13 mouse cellular contexts compared by ENCODE assay signal in the genomic region with DNA sequence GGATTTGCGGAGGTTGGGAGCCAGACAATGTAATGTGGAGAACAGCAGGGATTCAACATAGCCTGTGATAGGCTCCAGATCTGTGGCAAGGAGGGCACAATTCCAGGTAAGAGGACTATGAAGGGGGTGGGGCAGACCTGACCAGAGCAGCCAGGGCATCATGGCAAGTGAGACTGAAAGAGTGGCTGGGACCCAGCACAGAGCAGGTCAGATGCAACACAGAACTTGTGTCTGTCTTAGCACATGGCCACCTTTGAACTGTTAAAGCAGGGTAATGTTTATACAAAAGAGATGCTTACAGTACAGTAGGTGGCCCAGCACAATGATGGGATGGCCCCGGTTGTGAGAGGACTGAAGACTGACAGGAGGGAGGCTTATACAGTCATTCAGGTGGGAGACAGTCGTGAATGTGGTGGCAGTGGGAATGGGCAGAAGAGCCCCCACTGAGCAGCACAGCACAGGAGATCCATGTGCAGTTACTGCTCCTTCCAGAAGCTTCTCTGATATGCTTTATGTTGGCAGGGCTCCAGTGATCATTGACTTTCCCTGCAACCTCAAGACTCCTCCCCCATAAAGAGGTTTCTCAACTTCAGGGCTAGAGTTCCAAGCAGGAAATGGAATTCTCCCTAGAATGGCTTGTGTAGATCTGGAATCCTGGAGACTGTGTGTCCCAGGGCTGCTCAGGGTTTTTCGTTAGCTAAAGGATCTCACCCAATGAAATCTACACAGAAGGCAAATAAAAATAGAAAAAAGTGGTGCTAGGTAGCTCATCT. TPM values are rescaled to one million over a fixed set of nuclear protein-coding genes. Genes with fewer than 3 reads are reported as not detected.
A peak's percentile ranks its signal among the peaks of the same experiment; 100 is the strongest.
DNase-seq lines count a peak whose midpoint lies in the region; ATAC-seq and TF ChIP-seq lines count a peak whose summit lies in the region.
"Had no signal": no experiment of that assay in that cellular context is flagged by ENCODE, and none has a peak within 500 bp of the region (broad histone marks: within the 10 kb centered on the region; RNA-seq: fewer than 3 reads in every experiment).

No protein-coding gene starts in this region.

- no peak for DNase-seq in heart, postnatal 36 days
- peak; percentile 74 for DNase-seq in kidney, postnatal 0 days (ENCODE audit: low spot score)
- peak; percentile 30 for DNase-seq in lung, postnatal 25 days (ENCODE audit: low spot score)
- DNase-seq in cerebellum, postnatal 4 days (ENCODE audit: low spot score in 2 of 2), result no peak
- DNase-seq: cerebellum, adult 18-20 months; gastrocnemius, postnatal 36 days; thymus, adult 18-20 months had no signal

- H3K27ac ChIP-seq in heart, embryonic 11.5 days (ENCODE audit: low read depth, low read length), result peak overlapping the region; percentile 29; the same call in 1 of the 2 replicates
- no peak overlapping the region for H3K27ac ChIP-seq in liver, embryonic 16.5 days (ENCODE audit: low read length)
- H3K27ac ChIP-seq in liver, embryonic 12.5 days, result no peak overlapping the region
- no peak overlapping the region for H3K27ac ChIP-seq in kidney, postnatal 0 days
- H3K27ac ChIP-seq: forebrain, embryonic 15.5 days had no signal

- no peaks in the 10 kb centered on the region for H3K9me3 ChIP-seq in heart, embryonic 11.5 days (replicated peaks; ENCODE audit: control insufficient read depth, low read length)
- H3K9me3 ChIP-seq in liver, embryonic 16.5 days (replicated peaks; ENCODE audit: control insufficient read depth, low read length), result no peaks in the 10 kb centered on the region
- H3K9me3 ChIP-seq in liver, embryonic 12.5 days (replicated peaks), result no peaks in the 10 kb centered on the region
- no peaks in the 10 kb centered on the region for H3K9me3 ChIP-seq in kidney, postnatal 0 days (replicated peaks; ENCODE audit: low read length)
- H3K9me3 ChIP-seq: forebrain, embryonic 15.5 days had no signal

- H3K36me3 ChIP-seq in heart, embryonic 11.5 days (ENCODE audit: control insufficient read depth, insufficient read depth, low read length), result no peaks in the 10 kb centered on the region
- H3K36me3 ChIP-seq in liver, embryonic 16.5 days (ENCODE audit: control insufficient read depth, insufficient read depth), result no peaks in the 10 kb centered on the region
- no peaks in the 10 kb centered on the region for H3K36me3 ChIP-seq in liver, embryonic 12.5 days
- no peaks in the 10 kb centered on the region for H3K36me3 ChIP-seq in kidney, postnatal 0 days (ENCODE audit: insufficient read depth, low read length)
- H3K36me3 ChIP-seq: forebrain, embryonic 15.5 days had no signal

- peaks cover 11% of the 10 kb centered on the region; the same call in 1 of the 2 replicates for H3K4me1 ChIP-seq in heart, embryonic 11.5 days (ENCODE audit: control insufficient read depth, insufficient read depth, low read length)
- H3K4me1 ChIP-seq in liver, embryonic 16.5 days (ENCODE audit: control insufficient read depth, low read depth, low read length), result no peaks in the 10 kb centered on the region; the same call in 1 of the 2 replicates
- H3K4me1 ChIP-seq in liver, embryonic 12.5 days, result no peaks in the 10 kb centered on the region
- H3K4me1 ChIP-seq in kidney, postnatal 0 days (replicated peaks; ENCODE audit: insufficient read depth, low read length), result no peaks in the 10 kb centered on the region; the same call in 1 of the 2 replicates
- H3K4me1 ChIP-seq: forebrain, embryonic 15.5 days had no signal

- no peaks in the 10 kb centered on the region for H3K27me3 ChIP-seq in heart, embryonic 11.5 days (ENCODE audit: control insufficient read depth, insufficient read depth, low read length)
- H3K27me3 ChIP-seq in liver, embryonic 16.5 days (ENCODE audit: control insufficient read depth, insufficient read depth, low read depth, low read length), result no peaks in the 10 kb centered on the region
- no peaks in the 10 kb centered on the region for H3K27me3 ChIP-seq in liver, embryonic 12.5 days (replicated peaks)
- no peaks in the 10 kb centered on the region for H3K27me3 ChIP-seq in kidney, postnatal 0 days (ENCODE audit: insufficient read depth, low read length)
- H3K27me3 ChIP-seq: forebrain, embryonic 15.5 days had no signal

- ATAC-seq in heart, embryonic 11.5 days (replicated peaks; ENCODE audit: insufficient number of reproducible peaks, low FRiP score, low TSS enrichment), result no peak
- ATAC-seq in liver, embryonic 16.5 days (ENCODE audit: low read depth), result 0 out of 2 replicates have a peak, but pooled peaks have one; percentile 9
- no peak for ATAC-seq in liver, embryonic 12.5 days
- ATAC-seq in kidney, postnatal 0 days (replicated peaks; ENCODE audit: low FRiP score, low read depth), result no peak; the same call in 1 of the 2 replicates
- ATAC-seq: CD4-positive, CD25-positive, alpha-beta regulatory T cell, adult 4 months; forebrain, embryonic 15.5 days had no signal

- H3K9ac ChIP-seq in heart, embryonic 11.5 days (ENCODE audit: low read depth, low read length), result no peak overlapping the region
- no peak overlapping the region for H3K9ac ChIP-seq in liver, embryonic 16.5 days (ENCODE audit: low read depth, low read length)
- no peak overlapping the region for H3K9ac ChIP-seq in liver, embryonic 12.5 days
- no peak overlapping the region for H3K9ac ChIP-seq in kidney, postnatal 0 days (ENCODE audit: low read depth, low read length)
- H3K9ac ChIP-seq: forebrain, embryonic 15.5 days had no signal

- no peak for TF ChIP-seq CTCF in kidney, postnatal 0 days (IDR thresholded peaks at IDR 0.05; ENCODE audit: low read depth)

- intact Hi-C loops in heart, postnatal 36 days (cut with DNase I), result no loop called here

- H3K4me3 ChIP-seq in heart, embryonic 11.5 days (ENCODE audit: low read depth, low read length), result no peak overlapping the region
- H3K4me3 ChIP-seq in liver, embryonic 16.5 days (ENCODE audit: low read depth, low read length), result no peak overlapping the region
- no peak overlapping the region for H3K4me3 ChIP-seq in liver, embryonic 12.5 days
- no peak overlapping the region for H3K4me3 ChIP-seq in kidney, postnatal 0 days (replicated peaks; ENCODE audit: low read depth, low read length)
- H3K4me3 ChIP-seq: forebrain, embryonic 15.5 days had no signal

- WGBS in heart, embryonic 11.5 days (ENCODE audit: insufficient replicate concordance), result 80% methylated on average over 4 of the region's 4 CpGs
- 50% methylated on average over 4 of the region's 4 CpGs for WGBS in liver, embryonic 16.5 days (ENCODE audit: insufficient replicate concordance)
- 61% methylated on average over 4 of the region's 4 CpGs for WGBS in liver, embryonic 12.5 days (ENCODE audit: insufficient replicate concordance)
- WGBS in kidney, postnatal 0 days, result 73% methylated on average over 4 of the region's 4 CpGs

- H3K4me2 ChIP-seq in heart, embryonic 11.5 days, result no peak overlapping the region
- no peak overlapping the region for H3K4me2 ChIP-seq in liver, embryonic 16.5 days (ENCODE audit: low read depth, low read length)
- no peak overlapping the region for H3K4me2 ChIP-seq in liver, embryonic 12.5 days
- no peak overlapping the region for H3K4me2 ChIP-seq in kidney, postnatal 0 days (ENCODE audit: low read length)
- H3K4me2 ChIP-seq: forebrain, embryonic 15.5 days had no signal

RNA-seq across cellular contexts. Expression of gene Aox4, which starts 27.5 kb away (rescaled TPM):
- 1.4 TPM in 2 replicates for polyA plus RNA-seq in heart, embryonic 11.5 days (2014; fragmentation: Nextera tagmentation; extraction: Ambion mirVana)
- not detected for total RNA-seq in heart, postnatal 36 days (2021)
- polyA plus RNA-seq in liver, embryonic 16.5 days (2015; fragmentation: Nextera tagmentation; extraction: Ambion mirVana), result 0.18 and 0.19 TPM in 2 replicates
- polyA plus RNA-seq in liver, embryonic 12.5 days (2016; fragmentation: Nextera tagmentation; extraction: Ambion mirVana), result 0.82 and 0.85 TPM in 2 replicates
- polyA plus RNA-seq in kidney, postnatal 0 days (2015; fragmentation: Nextera tagmentation; extraction: Ambion mirVana), result 0.03 TPM in 1 of 2 replicates, not detected in the other
- polyA plus RNA-seq: embryonic facial prominence, embryonic 11.5 days had no signal

RNA-seq across cellular contexts. Expression of gene Aox2, which starts 40.4 kb away (rescaled TPM):
- polyA plus RNA-seq in heart, embryonic 11.5 days (2014; fragmentation: Nextera tagmentation; extraction: Ambion mirVana), result not detected in 2 replicates
- total RNA-seq in heart, postnatal 36 days (2021), result not detected
- polyA plus RNA-seq in liver, embryonic 16.5 days (2015; fragmentation: Nextera tagmentation; extraction: Ambion mirVana), result not detected in 2 replicates
- polyA plus RNA-seq in liver, embryonic 12.5 days (2016; fragmentation: Nextera tagmentation; extraction: Ambion mirVana), result not detected in 2 replicates
- polyA plus RNA-seq in kidney, postnatal 0 days (2015; fragmentation: Nextera tagmentation; extraction: Ambion mirVana), result 0.08 and 0.09 TPM in 2 replicates
- polyA plus RNA-seq: embryonic facial prominence, embryonic 11.5 days; forebrain, embryonic 15.5 days had no signal

Comparison
In these comparisons a context has a peak if more than half of its experiments do, and no peak if none do; other contexts are left out.
1. DNase-seq: peak in kidney, postnatal 0 days (single experiment) and lung, postnatal 25 days (single experiment); none in heart, postnatal 36 days (0 of 2) and cerebellum, postnatal 4 days (0 of 2).